Mouse (Mus musculus): Measurements from ENCODE around the gene Pdp2. TPM values are rescaled to one million over a fixed set of nuclear protein-coding genes. Genes with fewer than 3 reads are reported as not detected.
A peak's percentile ranks its signal among the peaks of the same experiment; 100 is the strongest.
"Not testable (repeated sequence)": the region's sequence is repeated elsewhere in the genome, so short reads cannot be mapped to it uniquely, and the experiment has no call there.

The Pdp2 gene
- polyA plus RNA-seq, 1 experiment from 2014 or later = 11.9 TPM

- Histone ChIP-seq H3K4me1 (ENCODE audit: control insufficient read depth, insufficient read depth, low read length) (no peaks in the 10 kb centered on the region), H3K36me3 (ENCODE audit: control insufficient read depth, insufficient read depth, low read length) (no peaks in the 10 kb centered on the region), H3K4me2 (ENCODE audit: low read length) (no peak overlapping the region), H3K4me3 (ENCODE audit: low read depth, low read length) (no peak overlapping the region), H3K27ac (ENCODE audit: low read depth, low read length) (no peak overlapping the region), H3K9me3 (replicated peaks; ENCODE audit: control insufficient read depth, low read length) (no peaks in the 10 kb centered on the region), H3K9ac (ENCODE audit: low read length) (no peak overlapping the region), H3K27me3 (replicated peaks; ENCODE audit: control insufficient read depth, insufficient read depth, low read length) (no peaks in the 10 kb centered on the region)
- WGBS = 96% methylated on average over 5 of the region's 5 CpGs
- DNase-seq (ENCODE audit: low spot score) (no peak), ATAC-seq (0 out of 2 replicates have a peak, but pooled peaks have one; percentile 7)
Measured at GRCm38 (mm10) chr8:104565457-104565798, 25.8 kb upstream of the Pdp2 start.

DNA sequence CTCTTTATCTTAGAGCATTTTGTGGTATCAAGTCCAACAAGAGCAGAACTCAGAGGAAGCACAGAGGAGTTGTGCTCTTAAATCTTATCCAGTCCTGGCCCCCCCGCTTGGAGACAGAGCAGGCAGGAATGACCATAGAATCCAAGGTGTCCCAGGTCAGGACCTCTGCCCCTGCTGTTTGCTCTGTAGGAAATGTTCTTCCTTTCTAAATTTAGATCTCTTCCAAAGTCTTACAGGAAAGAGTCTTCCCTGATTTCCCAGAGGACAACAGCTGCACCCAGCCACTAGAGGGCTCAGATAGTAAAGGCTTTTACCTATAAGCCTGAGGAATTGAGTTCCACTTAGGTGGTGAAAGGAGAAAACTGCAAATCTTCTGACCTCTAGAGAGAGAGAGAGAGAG is 21.7 kb upstream of the Pdp2 start:
- Histone ChIP-seq H3K4me1 (ENCODE audit: control insufficient read depth, insufficient read depth, low read length) (no peaks in the 10 kb centered on the region), H3K4me2 (ENCODE audit: low read length) (no peak overlapping the region), H3K9ac (ENCODE audit: low read length) (no peak overlapping the region), H3K27ac (ENCODE audit: low read depth, low read length) (no peak overlapping the region), H3K4me3 (ENCODE audit: low read depth, low read length) (no peak overlapping the region), H3K36me3 (ENCODE audit: control insufficient read depth, insufficient read depth, low read length) (no peaks in the 10 kb centered on the region), H3K27me3 (replicated peaks; ENCODE audit: control insufficient read depth, insufficient read depth, low read length) (no peaks in the 10 kb centered on the region), H3K9me3 (replicated peaks; ENCODE audit: control insufficient read depth, low read length) (no peaks in the 10 kb centered on the region)
- WGBS = 59% methylated on average over 1 of the region's 1 CpGs
- no peak for ATAC-seq
- peak; percentile 35 for DNase-seq (ENCODE audit: low spot score)

GRCm38 (mm10) chr8:104570436-104571343 is 20.6 kb upstream of the Pdp2 start:
- no peaks in the 10 kb centered on the region for H3K4me1 ChIP-seq (ENCODE audit: control insufficient read depth, insufficient read depth, low read length)
- H3K4me2 ChIP-seq (ENCODE audit: low read length) = peak overlapping the region; percentile 57
- H3K27me3 ChIP-seq (replicated peaks; ENCODE audit: control insufficient read depth, insufficient read depth, low read length) = no peaks in the 10 kb centered on the region
- peak overlapping the region; percentile 27 for H3K4me3 ChIP-seq (ENCODE audit: low read depth, low read length)
- no peaks in the 10 kb centered on the region for H3K36me3 ChIP-seq (ENCODE audit: control insufficient read depth, insufficient read depth, low read length)
- H3K27ac ChIP-seq (ENCODE audit: low read depth, low read length) = no peak overlapping the region
- 8% methylated on average over 26 of the region's 26 CpGs for WGBS
- DNase-seq (ENCODE audit: low spot score) (peak; percentile 89), ATAC-seq (peak; percentile 87)
- peak overlapping the region; percentile 50; the same call in 1 of the 2 replicates for H3K9ac ChIP-seq (ENCODE audit: low read length)
- H3K9me3 ChIP-seq (replicated peaks; ENCODE audit: control insufficient read depth, low read length) = no peaks in the 10 kb centered on the region

GRCm38 (mm10) chr8:104576820-104577219 is 14.4 kb upstream of the Pdp2 start:
- no peaks in the 10 kb centered on the region for H3K4me1 ChIP-seq (ENCODE audit: control insufficient read depth, insufficient read depth, low read length)
- no peak overlapping the region for H3K4me2 ChIP-seq (ENCODE audit: low read length)
- no peaks in the 10 kb centered on the region for H3K9me3 ChIP-seq (replicated peaks; ENCODE audit: control insufficient read depth, low read length)
- DNase-seq (ENCODE audit: low spot score) = no peak
- no peaks in the 10 kb centered on the region for H3K27me3 ChIP-seq (replicated peaks; ENCODE audit: control insufficient read depth, insufficient read depth, low read length)
- no peak overlapping the region for H3K27ac ChIP-seq (ENCODE audit: low read depth, low read length)
- 91% methylated on average over 3 of the region's 3 CpGs for WGBS
- H3K9ac ChIP-seq (ENCODE audit: low read length) = no peak overlapping the region
- H3K4me3 ChIP-seq (ENCODE audit: low read depth, low read length) = no peak overlapping the region
- no peaks in the 10 kb centered on the region for H3K36me3 ChIP-seq (ENCODE audit: control insufficient read depth, insufficient read depth, low read length)
- no peak for ATAC-seq

- 81% methylated on average over 17 of the region's 17 CpGs for WGBS
- not testable (repeated sequence) for H3K9me3 ChIP-seq (replicated peaks; ENCODE audit: control insufficient read depth, low read length); ATAC-seq; H3K4me2 ChIP-seq (ENCODE audit: low read length); H3K9ac ChIP-seq (ENCODE audit: low read length); H3K4me1 ChIP-seq (ENCODE audit: control insufficient read depth, insufficient read depth, low read length); DNase-seq (ENCODE audit: low spot score); H3K27me3 ChIP-seq (replicated peaks; ENCODE audit: control insufficient read depth, insufficient read depth, low read length); H3K36me3 ChIP-seq (ENCODE audit: control insufficient read depth, insufficient read depth, low read length); H3K27ac ChIP-seq (ENCODE audit: low read depth, low read length); H3K4me3 ChIP-seq (ENCODE audit: low read depth, low read length)
Measured at GRCm38 (mm10) chr8:104577606-104578005, 13.6 kb upstream of the Pdp2 start.

DNA sequence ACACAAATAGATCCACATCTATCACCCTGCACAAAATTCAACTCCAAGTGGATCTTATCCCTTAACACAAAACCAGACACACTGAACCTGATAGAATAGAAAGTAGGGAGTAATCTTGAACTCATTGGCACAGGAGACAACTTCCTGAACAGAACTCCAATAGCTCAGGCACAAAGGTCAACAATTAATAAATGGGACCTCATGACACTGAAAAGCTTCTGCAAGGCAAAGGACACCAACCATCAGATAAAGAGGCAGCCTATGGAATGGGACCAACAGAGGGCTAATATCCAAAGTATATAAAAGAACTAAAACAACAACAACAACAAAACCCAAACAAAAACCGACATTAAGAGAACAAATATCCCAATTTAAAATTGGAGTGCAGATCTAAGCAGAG is 6.7 kb upstream of the Pdp2 start:
- Histone ChIP-seq H3K9me3 (replicated peaks; ENCODE audit: control insufficient read depth, low read length) (peaks cover 5% of the 10 kb centered on the region; the same call in 1 of the 2 replicates), H3K27me3 (replicated peaks; ENCODE audit: control insufficient read depth, insufficient read depth, low read length) (no peaks in the 10 kb centered on the region), H3K4me3 (ENCODE audit: low read depth, low read length) (no peak overlapping the region), H3K9ac (ENCODE audit: low read length) (no peak overlapping the region), H3K27ac (ENCODE audit: low read depth, low read length) (no peak overlapping the region), H3K4me2 (ENCODE audit: low read length) (no peak overlapping the region), H3K36me3 (ENCODE audit: control insufficient read depth, insufficient read depth, low read length) (no peaks in the 10 kb centered on the region), H3K4me1 (ENCODE audit: control insufficient read depth, insufficient read depth, low read length) (no peaks in the 10 kb centered on the region)
- 69% methylated on average over 1 of the region's 1 CpGs for WGBS
- ATAC-seq (no peak), DNase-seq (ENCODE audit: low spot score) (no peak)

DNA sequence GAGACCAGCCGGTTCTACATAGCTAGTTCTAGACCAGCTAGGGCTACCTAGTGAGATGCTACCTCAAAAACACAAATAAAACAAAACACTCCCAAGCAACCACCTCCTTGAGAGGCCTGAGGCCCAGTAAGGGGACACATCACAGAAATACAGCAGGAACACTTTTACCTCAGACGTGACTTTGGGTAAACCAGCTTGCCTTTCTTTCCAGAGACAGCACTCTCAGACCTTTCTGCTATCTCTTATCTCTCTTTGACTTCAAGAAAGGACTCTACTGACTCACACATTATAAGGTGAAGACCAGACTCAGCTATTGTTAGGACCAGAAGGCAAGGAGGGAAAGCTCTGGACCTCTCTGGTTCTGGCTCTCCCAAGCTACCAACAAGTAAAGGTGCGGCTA is 967 bp upstream of the Pdp2 start:
- Histone ChIP-seq H3K27ac (ENCODE audit: low read depth, low read length) (no peak overlapping the region), H3K27me3 (replicated peaks; ENCODE audit: control insufficient read depth, insufficient read depth, low read length) (no peaks in the 10 kb centered on the region), H3K9me3 (replicated peaks; ENCODE audit: control insufficient read depth, low read length) (no peaks in the 10 kb centered on the region), H3K4me1 (ENCODE audit: control insufficient read depth, insufficient read depth, low read length) (peaks cover 9% of the 10 kb centered on the region), H3K9ac (ENCODE audit: low read length) (no peak overlapping the region), H3K4me2 (ENCODE audit: low read length) (no peak overlapping the region), H3K36me3 (ENCODE audit: control insufficient read depth, insufficient read depth, low read length) (peaks cover 19% of the 10 kb centered on the region), H3K4me3 (ENCODE audit: low read depth, low read length) (no peak overlapping the region)
- DNase-seq (ENCODE audit: low spot score) = no peak
- 95% methylated on average over 3 of the region's 3 CpGs for WGBS
- ATAC-seq = no peak

DNA sequence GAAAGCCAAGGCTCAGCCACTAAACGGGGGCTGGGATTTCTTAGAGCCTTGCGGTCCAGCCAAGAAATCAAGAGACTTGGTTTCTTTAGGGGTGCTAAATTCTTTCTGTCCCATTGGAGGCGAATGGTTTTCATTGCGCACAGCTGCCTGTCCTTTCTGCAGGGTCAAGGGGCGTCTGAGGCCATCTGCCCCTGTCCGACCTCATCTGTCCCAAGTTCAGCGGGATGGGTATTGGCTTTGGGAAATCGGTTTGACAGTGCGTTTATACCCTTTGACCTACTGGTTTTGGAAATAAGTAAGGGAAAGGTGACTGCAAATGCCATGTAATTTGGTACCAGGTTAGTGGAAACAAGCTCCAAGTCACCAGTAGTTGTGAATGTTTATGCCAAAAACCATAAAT is 605 bp downstream of the Pdp2 start:
- Histone ChIP-seq H3K4me3 (ENCODE audit: low read depth, low read length) (peak overlapping the region; percentile 73), H3K36me3 (ENCODE audit: control insufficient read depth, insufficient read depth, low read length) (peaks cover 31% of the 10 kb centered on the region), H3K9me3 (replicated peaks; ENCODE audit: control insufficient read depth, low read length) (no peaks in the 10 kb centered on the region), H3K27ac (ENCODE audit: low read depth, low read length) (0 out of 2 replicates have a peak overlapping the region, but pooled peaks have one; percentile 79), H3K4me2 (ENCODE audit: low read length) (peak overlapping the region; percentile 79), H3K4me1 (ENCODE audit: control insufficient read depth, insufficient read depth, low read length) (peaks cover 9% of the 10 kb centered on the region), H3K27me3 (replicated peaks; ENCODE audit: control insufficient read depth, insufficient read depth, low read length) (no peaks in the 10 kb centered on the region), H3K9ac (ENCODE audit: low read length) (peak overlapping the region; percentile 76)
- WGBS = 6% methylated on average over 9 of the region's 9 CpGs
- ATAC-seq (no peak), DNase-seq (ENCODE audit: low spot score) (no peak)

DNA sequence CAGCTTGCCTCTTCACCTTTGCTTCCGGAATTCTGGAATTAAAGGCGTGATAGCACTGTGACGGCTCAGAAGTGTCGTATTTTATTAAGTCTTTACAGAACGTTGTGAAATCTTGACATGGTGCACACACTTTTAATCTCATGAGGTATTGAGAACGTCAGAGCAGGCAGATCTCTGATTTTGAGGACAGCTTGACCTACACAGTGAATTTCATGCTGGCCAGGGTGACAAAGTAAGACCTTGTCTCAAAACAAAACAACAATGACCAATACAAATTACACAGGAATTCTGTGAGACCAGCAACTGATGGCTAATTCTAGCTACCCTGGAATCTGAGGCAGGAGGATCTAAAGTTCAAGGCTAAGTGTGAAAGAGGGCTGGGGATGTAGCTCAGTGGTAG is 1.3 kb downstream of the Pdp2 start:
- Histone ChIP-seq H3K36me3 (ENCODE audit: control insufficient read depth, insufficient read depth, low read length) (peaks cover 31% of the 10 kb centered on the region), H3K4me3 (ENCODE audit: low read depth, low read length) (no peak overlapping the region), H3K9ac (ENCODE audit: low read length) (no peak overlapping the region), H3K27ac (ENCODE audit: low read depth, low read length) (no peak overlapping the region), H3K9me3 (replicated peaks; ENCODE audit: control insufficient read depth, low read length) (no peaks in the 10 kb centered on the region), H3K4me2 (ENCODE audit: low read length) (no peak overlapping the region), H3K27me3 (replicated peaks; ENCODE audit: control insufficient read depth, insufficient read depth, low read length) (no peaks in the 10 kb centered on the region), H3K4me1 (ENCODE audit: control insufficient read depth, insufficient read depth, low read length) (peaks cover 9% of the 10 kb centered on the region)
- 79% methylated on average over 6 of the region's 6 CpGs for WGBS
- no peak for ATAC-seq
- no peak for DNase-seq (ENCODE audit: low spot score)
